Mouse (Mus musculus) brain, embryonic 14.5 days (tissue): ENCODE data around the gene Gpx3. TPM values are rescaled to one million over a fixed set of nuclear protein-coding genes. Genes with fewer than 3 reads are reported as not detected.

ENCODE experiments used
- DNase-seq: peaks from one replicate; pipeline ENCODE4 v3.0.0-alpha.2; 2011; ENCODE audit warnings: low read depth
- CTCF ChIP-seq: fragments of 200-500 bp; IDR thresholded peaks from 2 replicates; pipeline ENCODE4 v1.5.1; 2012; ENCODE audit warnings: inconsistent platforms, mild to moderate bottlenecking, moderate library complexity, borderline replicate concordance; ENCODE audit not compliant: insufficient read depth, insufficient read length; ENCODE audit errors: extremely low read depth
- POLR2A ChIP-seq: fragments of 200-500 bp; IDR thresholded peaks from 2 replicates; pipeline ENCODE4 v1.6.1; 2012; ENCODE audit warnings: mild to moderate bottlenecking, inconsistent platforms, borderline replicate concordance; ENCODE audit not compliant: poor library complexity, insufficient read depth, insufficient read length, severe bottlenecking; ENCODE audit errors: extremely low read depth
- polyA plus RNA-seq: library from polyadenylated mRNA; depleted of rRNA; stranded (reverse); fragments of >200 nt; gene quantifications from 2 replicates; pipeline ENCODE4 v1.2.3, GENCODE M21; 2012; rRNA removed

Gene Gpx3
- polyA plus RNA-seq, 1 experiment: 14.6 TPM

DNA sequence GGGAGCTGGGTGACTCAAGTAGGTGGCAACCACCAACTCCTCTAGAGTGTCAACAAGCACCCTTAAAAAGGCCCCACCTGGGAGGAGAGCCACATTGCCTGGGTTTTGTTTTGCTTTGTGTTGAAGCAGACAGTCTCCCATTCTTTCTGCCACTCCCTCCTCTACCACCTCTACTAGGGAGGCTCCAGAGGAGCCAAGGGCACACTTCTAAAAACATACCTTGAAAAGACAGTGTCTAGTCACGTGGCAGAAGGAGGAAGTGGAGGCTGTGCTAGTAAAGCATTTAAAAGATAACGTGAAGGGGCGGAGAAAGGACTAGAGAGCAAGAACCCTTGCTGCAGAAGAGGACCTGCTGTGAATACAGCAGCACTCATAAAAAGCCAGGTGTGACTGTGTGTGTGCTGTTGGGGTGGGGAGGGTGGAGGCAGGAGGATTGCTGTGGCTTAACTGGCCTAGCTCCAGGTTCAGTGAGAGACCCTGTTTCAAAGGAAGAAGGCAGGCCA is 56.4 kb downstream of the Gpx3 start:
- TF ChIP-seq POLR2A: no peak
- TF ChIP-seq CTCF: no peak
- DNase-seq: no peak

Other genes starting within 250 kb of the Gpx3 start
- gene Cdc42se2, start 114.8 kb upstream of the Gpx3 start, polyA plus RNA-seq: 118 and 144 TPM in 2 replicates
- 6.5 and 7.6 TPM in 2 replicates for gene Lyrm7, start 41.5 kb upstream of the Gpx3 start, polyA plus RNA-seq
- 711 and 924 TPM in 2 replicates for gene Hint1, start 36.1 kb upstream of the Gpx3 start, polyA plus RNA-seq
- gene Tnip1, start 60.5 kb downstream of the Gpx3 start, polyA plus RNA-seq: 13.3 and 16.0 TPM in 2 replicates
- gene Anxa6, start 131.0 kb downstream of the Gpx3 start, polyA plus RNA-seq: 33.2 and 47.6 TPM in 2 replicates
- gene Ccdc69, start 175.7 kb downstream of the Gpx3 start, polyA plus RNA-seq: 0.23 and 0.34 TPM in 2 replicates
- gene Gm2a, start 195.7 kb downstream of the Gpx3 start, polyA plus RNA-seq: 7.8 and 11.5 TPM in 2 replicates
- gene Slc36a3, start 249.3 kb downstream of the Gpx3 start, polyA plus RNA-seq: not detected in 2 replicates